Mouse (Mus musculus): ENCODE measurements around the gene Mrps35. TPM values are rescaled to one million over a fixed set of nuclear protein-coding genes. Genes with fewer than 3 reads are reported as not detected.

Mrps35 gene
- polyA plus RNA-seq, 1 experiment from 2014 or later: 110 TPM

GRCm38 (mm10) chr6:147062034-147062433 is 19.5 kb downstream of the Mrps35 start:
- no peak for ATAC-seq (ENCODE audit: insufficient number of reproducible peaks, low FRiP score)
- H3K9me3 ChIP-seq (replicated peaks): no peaks in the 10 kb centered on the region
- H3K4me1 ChIP-seq (replicated peaks): no peaks in the 10 kb centered on the region
- no peak overlapping the region for H3K9ac ChIP-seq
- H3K4me3 ChIP-seq: no peak overlapping the region
- no peaks in the 10 kb centered on the region for H3K27me3 ChIP-seq (replicated peaks)
- 83% methylated on average over 7 of the region's 7 CpGs for WGBS
- peaks cover 58% of the 10 kb centered on the region for H3K36me3 ChIP-seq
- H3K4me2 ChIP-seq: no peak overlapping the region
- no peak overlapping the region for H3K27ac ChIP-seq (ENCODE audit: poor library complexity, severe bottlenecking)

GRCm38 (mm10) chr6:147062694-147063093 is 20.1 kb downstream of the Mrps35 start:
- peaks cover 61% of the 10 kb centered on the region for H3K36me3 ChIP-seq
- H3K4me2 ChIP-seq: no peak overlapping the region
- no peak for ATAC-seq (ENCODE audit: insufficient number of reproducible peaks, low FRiP score)

GRCm38 (mm10) chr6:147064226-147064943 is 21.8 kb downstream of the Mrps35 start:
- H3K9me3 ChIP-seq (replicated peaks): no peaks in the 10 kb centered on the region
- H3K4me2 ChIP-seq: no peak overlapping the region
- no peak overlapping the region for H3K9ac ChIP-seq
- 87% methylated on average over 10 of the region's 10 CpGs for WGBS
- peaks cover 66% of the 10 kb centered on the region for H3K36me3 ChIP-seq
- ATAC-seq (ENCODE audit: insufficient number of reproducible peaks, low FRiP score): no peak
- no peak overlapping the region for H3K4me3 ChIP-seq
- H3K4me1 ChIP-seq (replicated peaks): no peaks in the 10 kb centered on the region
- no peaks in the 10 kb centered on the region for H3K27me3 ChIP-seq (replicated peaks)
- H3K27ac ChIP-seq (ENCODE audit: poor library complexity, severe bottlenecking): no peak overlapping the region

More at GRCm38 (mm10) chr6:147062694-147063093, 20.1 kb downstream of the Mrps35 start:
- Histone ChIP-seq H3K4me1 (replicated peaks) (no peaks in the 10 kb centered on the region), H3K4me3 (no peak overlapping the region), H3K9me3 (replicated peaks) (no peaks in the 10 kb centered on the region), H3K9ac (no peak overlapping the region), H3K27me3 (replicated peaks) (no peaks in the 10 kb centered on the region), H3K27ac (ENCODE audit: poor library complexity, severe bottlenecking) (no peak overlapping the region)
- 80% methylated on average over 7 of the region's 7 CpGs for WGBS

- no peak overlapping the region for H3K27ac ChIP-seq (ENCODE audit: poor library complexity, severe bottlenecking)
- no peak overlapping the region for H3K4me3 ChIP-seq
- H3K9ac ChIP-seq: no peak overlapping the region
- no peak for ATAC-seq (ENCODE audit: insufficient number of reproducible peaks, low FRiP score)
- H3K4me1 ChIP-seq (replicated peaks): no peaks in the 10 kb centered on the region
- WGBS: 87% methylated on average over 6 of the region's 6 CpGs
- H3K27me3 ChIP-seq (replicated peaks): no peaks in the 10 kb centered on the region
- no peaks in the 10 kb centered on the region for H3K9me3 ChIP-seq (replicated peaks)
- H3K4me2 ChIP-seq: no peak overlapping the region
- H3K36me3 ChIP-seq: peaks cover 63% of the 10 kb centered on the region
Measured at GRCm38 (mm10) chr6:147064944-147065261, 22.3 kb downstream of the Mrps35 start.

- H3K27ac ChIP-seq (ENCODE audit: poor library complexity, severe bottlenecking): no peak overlapping the region
- H3K4me1 ChIP-seq (replicated peaks): no peaks in the 10 kb centered on the region
- no peak overlapping the region for H3K4me2 ChIP-seq
- no peak overlapping the region for H3K9ac ChIP-seq
- WGBS: 62% methylated on average over 5 of the region's 5 CpGs
- H3K27me3 ChIP-seq (replicated peaks): no peaks in the 10 kb centered on the region
- H3K36me3 ChIP-seq: peaks cover 39% of the 10 kb centered on the region
- H3K9me3 ChIP-seq (replicated peaks): no peaks in the 10 kb centered on the region
- H3K4me3 ChIP-seq: no peak overlapping the region
- no peak for ATAC-seq (ENCODE audit: insufficient number of reproducible peaks, low FRiP score)
Measured at GRCm38 (mm10) chr6:147075808-147076387, 33.3 kb downstream of the Mrps35 start.

- Histone ChIP-seq H3K36me3 (peaks cover 29% of the 10 kb centered on the region), H3K4me2 (no peak overlapping the region), H3K4me3 (no peak overlapping the region), H3K27me3 (replicated peaks) (no peaks in the 10 kb centered on the region), H3K27ac (ENCODE audit: poor library complexity, severe bottlenecking) (no peak overlapping the region), H3K4me1 (replicated peaks) (no peaks in the 10 kb centered on the region), H3K9ac (no peak overlapping the region), H3K9me3 (replicated peaks) (no peaks in the 10 kb centered on the region)
- 77% methylated on average over 8 of the region's 8 CpGs for WGBS
- ATAC-seq (ENCODE audit: insufficient number of reproducible peaks, low FRiP score): no peak
Measured at GRCm38 (mm10) chr6:147076878-147077277, 34.3 kb downstream of the Mrps35 start.

GRCm38 (mm10) chr6:147079919-147080318 is 37.4 kb downstream of the Mrps35 start:
- Histone ChIP-seq H3K27ac (ENCODE audit: poor library complexity, severe bottlenecking) (no peak overlapping the region), H3K9me3 (replicated peaks) (no peaks in the 10 kb centered on the region), H3K27me3 (replicated peaks) (no peaks in the 10 kb centered on the region), H3K4me2 (no peak overlapping the region), H3K36me3 (peaks cover 9% of the 10 kb centered on the region), H3K4me1 (replicated peaks) (peaks cover 2% of the 10 kb centered on the region; the same call in 1 of the 2 replicates), H3K4me3 (no peak overlapping the region), H3K9ac (no peak overlapping the region)
- ATAC-seq (ENCODE audit: insufficient number of reproducible peaks, low FRiP score): no peak
- 83% methylated on average over 10 of the region's 10 CpGs for WGBS

GRCm38 (mm10) chr6:147085398-147086040 is 43.0 kb downstream of the Mrps35 start:
- no peaks in the 10 kb centered on the region for H3K9me3 ChIP-seq (replicated peaks)
- WGBS: 48% methylated on average over 7 of the region's 7 CpGs
- H3K4me3 ChIP-seq: no peak overlapping the region
- no peak overlapping the region for H3K27ac ChIP-seq (ENCODE audit: poor library complexity, severe bottlenecking)
- peaks cover 21% of the 10 kb centered on the region for H3K4me1 ChIP-seq (replicated peaks)
- no peak overlapping the region for H3K9ac ChIP-seq
- no peak for ATAC-seq (ENCODE audit: insufficient number of reproducible peaks, low FRiP score)
- no peak overlapping the region for H3K4me2 ChIP-seq
- H3K27me3 ChIP-seq (replicated peaks): peaks cover 10% of the 10 kb centered on the region; the same call in 1 of the 2 replicates
- no peaks in the 10 kb centered on the region for H3K36me3 ChIP-seq

- peak within 1 kb of the TSS; percentile 8; the same call in 1 of the 2 replicates for H3K9ac ChIP-seq
- H3K9me3 ChIP-seq (replicated peaks): no peaks in the 10 kb centered on the region
- H3K4me2 ChIP-seq: peak within 1 kb of the TSS; percentile 64
- peaks cover 22% of the 10 kb centered on the region for H3K4me1 ChIP-seq (replicated peaks)
- ATAC-seq (ENCODE audit: insufficient number of reproducible peaks, low FRiP score): no peak
- 9% methylated on average over 20 of the region's 20 CpGs for WGBS
- no peak within 1 kb of the TSS; the same call in 1 of the 2 replicates for H3K27ac ChIP-seq (ENCODE audit: poor library complexity, severe bottlenecking)
- no peaks in the 10 kb centered on the region for H3K36me3 ChIP-seq
- peaks cover 10% of the 10 kb centered on the region; the same call in 1 of the 2 replicates for H3K27me3 ChIP-seq (replicated peaks)
- peak within 1 kb of the TSS; percentile 24 for H3K4me3 ChIP-seq
Measured at GRCm38 (mm10) chr6:147086594-147087225, 44.1 kb downstream of the Mrps35 start, which contains the start of gene Mansc4. TSS of gene Mansc4 (minus strand) at chr6:147087032.

GRCm38 (mm10) chr6:147087736-147088135 is 45.2 kb downstream of the Mrps35 start:
- Histone ChIP-seq H3K9ac (no peak overlapping the region), H3K4me3 (no peak overlapping the region), H3K27me3 (replicated peaks) (peaks cover 10% of the 10 kb centered on the region; the same call in 1 of the 2 replicates), H3K4me1 (replicated peaks) (peaks cover 29% of the 10 kb centered on the region), H3K27ac (ENCODE audit: poor library complexity, severe bottlenecking) (no peak overlapping the region), H3K4me2 (no peak overlapping the region), H3K36me3 (no peaks in the 10 kb centered on the region), H3K9me3 (replicated peaks) (no peaks in the 10 kb centered on the region)
- no peak for ATAC-seq (ENCODE audit: insufficient number of reproducible peaks, low FRiP score)
- 51% methylated on average over 6 of the region's 7 CpGs for WGBS

- whole genome bisulfite sequencing: 70% methylated on average over 3 of the region's 3 CpGs
- Histone ChIP-seq H3K4me1 (replicated peaks) (peaks cover 33% of the 10 kb centered on the region), H3K27me3 (replicated peaks) (peaks cover 10% of the 10 kb centered on the region; the same call in 1 of the 2 replicates), H3K27ac (ENCODE audit: poor library complexity, severe bottlenecking) (no peak overlapping the region), H3K4me3 (no peak overlapping the region), H3K4me2 (no peak overlapping the region), H3K9ac (no peak overlapping the region), H3K9me3 (replicated peaks) (no peaks in the 10 kb centered on the region), H3K36me3 (0 out of 2 replicates have a peak, but pooled peaks cover 4% of the 10 kb centered on the region)
- no peak for ATAC-seq (ENCODE audit: insufficient number of reproducible peaks, low FRiP score)
Measured at GRCm38 (mm10) chr6:147088517-147088916, 46.0 kb downstream of the Mrps35 start.

All from heart, embryonic 12.5 days (tissue).